Comparison of ENCODE assay signal across 9 mouse cellular contexts in the genomic region with DNA sequence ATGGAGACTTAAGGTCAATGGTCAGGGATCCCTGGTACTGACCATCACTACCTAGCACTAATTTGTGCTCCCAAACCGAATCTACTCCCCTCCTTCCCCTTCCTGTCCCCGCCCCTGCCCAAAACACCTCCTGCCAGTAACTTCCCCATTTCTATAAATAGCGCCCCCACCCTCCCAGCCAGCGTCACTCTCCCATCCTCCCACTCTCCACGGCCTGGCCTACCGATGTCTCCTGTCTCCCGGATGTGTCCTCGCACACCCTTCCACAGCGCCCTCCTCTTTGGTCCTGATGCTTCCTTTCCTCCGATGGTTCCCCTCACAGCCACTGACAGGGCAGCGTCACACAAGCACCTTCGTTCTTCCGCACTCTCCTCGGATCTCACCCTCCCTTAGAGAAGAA. TPM values are rescaled to one million over a fixed set of nuclear protein-coding genes. Genes with fewer than 3 reads are reported as not detected.
A peak's percentile ranks its signal among the peaks of the same experiment; 100 is the strongest.
DNase-seq lines count a peak whose midpoint lies in the region; ATAC-seq and TF ChIP-seq lines count a peak whose summit lies in the region.
"Had no signal": no experiment of that assay in that cellular context is flagged by ENCODE, and none has a peak within 500 bp of the region (broad histone marks: within the 10 kb centered on the region; RNA-seq: fewer than 3 reads in every experiment).

No protein-coding gene starts in this region.

- DNase-seq in forebrain, embryonic 14.5 days (ENCODE audit: low spot score), result no peak
- DNase-seq in gastrocnemius, postnatal 25 days, result peak; percentile 61
- peak; percentile 93 for DNase-seq in splenic B cell, adult 2 months (ENCODE audit: low read depth, low spot score)

- no peak overlapping the region for H3K4me3 ChIP-seq in forebrain, embryonic 13.5 days
- H3K4me3 ChIP-seq in forebrain, embryonic 14.5 days (ENCODE audit: low read depth, low read length), result no peak overlapping the region
- H3K4me3 ChIP-seq in E14TG2a.4 (replicated peaks; ENCODE audit: low read length), result peak overlapping the region; percentile 17; the same call in 1 of the 2 replicates
- H3K4me3 ChIP-seq in lung, embryonic 16.5 days (ENCODE audit: low read length), result no peak overlapping the region

- H3K9ac ChIP-seq in forebrain, embryonic 13.5 days, result no peak overlapping the region
- H3K9ac ChIP-seq in forebrain, embryonic 14.5 days (ENCODE audit: low read length), result no peak overlapping the region
- no peak overlapping the region for H3K9ac ChIP-seq in lung, embryonic 16.5 days (ENCODE audit: low read length)

- H3K9me3 ChIP-seq in forebrain, embryonic 13.5 days (replicated peaks), result no peaks in the 10 kb centered on the region
- H3K9me3 ChIP-seq in forebrain, embryonic 14.5 days (replicated peaks; ENCODE audit: control insufficient read depth, low read length), result no peaks in the 10 kb centered on the region
- H3K9me3 ChIP-seq in E14TG2a.4 (ENCODE audit: low read length), result no peaks in the 10 kb centered on the region; the same call in 1 of the 2 replicates
- H3K9me3 ChIP-seq in lung, embryonic 16.5 days (ENCODE audit: control insufficient read depth, low read length), result no peaks in the 10 kb centered on the region

- H3K4me2 ChIP-seq in forebrain, embryonic 13.5 days, result no peak overlapping the region
- no peak overlapping the region for H3K4me2 ChIP-seq in forebrain, embryonic 14.5 days (ENCODE audit: low read length)
- no peak overlapping the region for H3K4me2 ChIP-seq in lung, embryonic 16.5 days (ENCODE audit: low read depth, low read length)

- H3K27ac ChIP-seq in forebrain, embryonic 13.5 days, result 0 out of 2 replicates have a peak overlapping the region, but pooled peaks have one; percentile 25
- H3K27ac ChIP-seq in forebrain, embryonic 14.5 days (ENCODE audit: low read depth, low read length), result no peak overlapping the region
- H3K27ac ChIP-seq in lung, embryonic 16.5 days (ENCODE audit: low read length), result no peak overlapping the region

- no peak for TF ChIP-seq CTCF in E14TG2a.4 (conservative IDR thresholded peaks at IDR 0.05; ENCODE audit: low read length)

- peaks cover 46% of the 10 kb centered on the region for H3K4me1 ChIP-seq in forebrain, embryonic 13.5 days
- peaks cover 14% of the 10 kb centered on the region for H3K4me1 ChIP-seq in forebrain, embryonic 14.5 days (ENCODE audit: control insufficient read depth, insufficient read depth, low read length)
- peaks cover 55% of the 10 kb centered on the region for H3K4me1 ChIP-seq in E14TG2a.4 (replicated peaks; ENCODE audit: low read depth, low read length)
- H3K4me1 ChIP-seq in lung, embryonic 16.5 days (replicated peaks; ENCODE audit: control insufficient read depth, insufficient read depth, low read length), result peaks cover 23% of the 10 kb centered on the region

- H3K36me3 ChIP-seq in forebrain, embryonic 13.5 days (ENCODE audit: poor library complexity, severe bottlenecking), result no peaks in the 10 kb centered on the region
- H3K36me3 ChIP-seq in forebrain, embryonic 14.5 days (ENCODE audit: control insufficient read depth, insufficient read depth, low read length), result no peaks in the 10 kb centered on the region
- no peaks in the 10 kb centered on the region for H3K36me3 ChIP-seq in E14TG2a.4 (ENCODE audit: insufficient read depth, low read length)
- H3K36me3 ChIP-seq in lung, embryonic 16.5 days (ENCODE audit: control insufficient read depth, insufficient read depth, low read length), result no peaks in the 10 kb centered on the region
- H3K36me3 ChIP-seq in splenic B cell, adult 2 months (ENCODE audit: control insufficient read depth, insufficient read depth, low read length, poor library complexity, severe bottlenecking), result no peaks in the 10 kb centered on the region

- ATAC-seq in forebrain, embryonic 13.5 days, result no peak
- no peak for ATAC-seq in forebrain, embryonic 14.5 days
- peak; percentile 98 for ATAC-seq in inflammation-experienced regulatory T-cells, adult 6 months
- ATAC-seq in lung, embryonic 16.5 days (ENCODE audit: low read depth), result peak; percentile 32
- no peak for ATAC-seq in erythroblast, adult 5-6 weeks (replicated peaks; ENCODE audit: low FRiP score, poor library complexity, severe bottlenecking)
- ATAC-seq: Patski had no signal

- no peaks in the 10 kb centered on the region for H3K27me3 ChIP-seq in forebrain, embryonic 13.5 days
- no peaks in the 10 kb centered on the region for H3K27me3 ChIP-seq in forebrain, embryonic 14.5 days (replicated peaks; ENCODE audit: control insufficient read depth, insufficient read depth, low read length)
- H3K27me3 ChIP-seq in E14TG2a.4 (ENCODE audit: insufficient read depth, low read length), result peaks cover 50% of the 10 kb centered on the region
- no peaks in the 10 kb centered on the region for H3K27me3 ChIP-seq in lung, embryonic 16.5 days (ENCODE audit: control insufficient read depth, insufficient read depth, low read depth, low read length)
- no peaks in the 10 kb centered on the region for H3K27me3 ChIP-seq in splenic B cell, adult 2 months (ENCODE audit: control insufficient read depth, insufficient read depth, low read length, poor library complexity, severe bottlenecking)
- H3K27me3 ChIP-seq: Patski had no signal

- 38% methylated on average over 14 of the region's 14 CpGs for WGBS in forebrain, embryonic 13.5 days
- 35% methylated on average over 14 of the region's 14 CpGs for WGBS in forebrain, embryonic 14.5 days
- 22% methylated on average over 14 of the region's 14 CpGs for WGBS in lung, embryonic 16.5 days

RNA-seq across cellular contexts. Expression of gene Ier5, which starts 39.9 kb away (rescaled TPM):
- 8.6 and 12.2 TPM in 2 replicates for polyA plus RNA-seq in forebrain, embryonic 13.5 days (2015; fragmentation: Nextera tagmentation; extraction: Ambion mirVana)
- 19.5 and 24.6 TPM in 2 replicates for polyA plus RNA-seq in forebrain, embryonic 14.5 days (2014; fragmentation: Nextera tagmentation; extraction: Ambion mirVana)
- total RNA-seq in gastrocnemius, postnatal 25 days (2021), result 1 to 10 TPM; 5.5 to 7.5 TPM
- 10 to 100 TPM in 1 of 3 experiments, 1 to 10 TPM in 2; 6.6 to 12.8 (median 7.5) TPM for polyA plus RNA-seq in inflammation-experienced regulatory T-cells, adult 6 months (2017; shearing (Covaris generic))
- polyA plus RNA-seq in lung, embryonic 16.5 days (2015; fragmentation: Nextera tagmentation; extraction: Ambion mirVana), result 4.3 and 4.5 TPM in 2 replicates
- 7.5 and 9.0 TPM in 2 replicates for total RNA-seq in erythroblast, adult 5-6 weeks (2015; ENCODE audit: low replicate concordance)
- total RNA-seq in erythroblast, adult 5-6 weeks (2017; ENCODE audit: low replicate concordance), result 7.6 and 9.8 TPM in 2 replicates

Comparison
In these comparisons a context has a peak if more than half of its experiments do, and no peak if none do; other contexts are left out.
1. ATAC-seq: peak in inflammation-experienced regulatory T-cells, adult 6 months (single experiment) and lung, embryonic 16.5 days (single experiment); none in forebrain, embryonic 13.5 days (single experiment), forebrain, embryonic 14.5 days (single experiment) and erythroblast, adult 5-6 weeks (single experiment).